Comparison of ENCODE assay signal across 11 mouse cellular contexts in the genomic region with DNA sequence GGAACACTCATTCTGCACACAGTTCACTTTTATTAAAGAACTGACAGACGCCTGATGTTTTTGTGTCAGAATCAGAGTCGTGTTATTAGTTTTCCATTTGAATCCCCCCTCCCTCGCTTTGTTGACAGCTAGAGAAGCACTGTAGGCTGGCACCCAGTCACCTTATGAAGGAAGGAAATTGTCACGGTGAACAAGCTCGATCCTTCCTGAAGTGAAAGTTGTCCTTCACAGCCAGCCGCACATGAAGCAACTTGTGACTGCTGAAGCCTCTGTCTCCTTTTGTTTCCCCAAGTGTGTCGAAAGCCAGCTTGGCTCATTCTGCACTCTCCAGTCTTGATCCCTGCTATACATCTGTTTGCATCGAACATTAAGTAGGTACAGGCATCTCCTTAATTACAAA.
A peak's percentile ranks its signal among the peaks of the same experiment; 100 is the strongest.
DNase-seq lines count a peak whose midpoint lies in the region; ATAC-seq lines count a peak whose summit lies in the region.
"Had no signal": no experiment of that assay in that cellular context is flagged by ENCODE, and none has a peak within 500 bp of the region (broad histone marks: within the 10 kb centered on the region; RNA-seq: fewer than 3 reads in every experiment).

No protein-coding gene starts in this region.

- H3K4me1 ChIP-seq in forebrain, embryonic 10.5 days, result peaks cover 24% of the 10 kb centered on the region
- 0 out of 2 replicates have a peak, but pooled peaks cover 4% of the 10 kb centered on the region for H3K4me1 ChIP-seq in forebrain, embryonic 11.5 days (replicated peaks; ENCODE audit: control insufficient read depth, insufficient read depth, low read length)
- H3K4me1 ChIP-seq in hindbrain, embryonic 13.5 days (replicated peaks), result peaks cover 38% of the 10 kb centered on the region
- H3K4me1 ChIP-seq in stomach, embryonic 14.5 days (ENCODE audit: control insufficient read depth, insufficient read depth, low read length), result peaks cover 20% of the 10 kb centered on the region

- no peak for ATAC-seq in forebrain, embryonic 11.5 days (replicated peaks; ENCODE audit: low FRiP score)
- ATAC-seq in hindbrain, embryonic 13.5 days (ENCODE audit: low FRiP score), result peak; percentile 15; the same call in 1 of the 2 replicates
- no peak for ATAC-seq in stomach, embryonic 14.5 days (ENCODE audit: insufficient number of reproducible peaks, insufficient read depth, low FRiP score, low read depth)
- ATAC-seq: Patski had no signal

- 77% methylated on average over 8 of the region's 8 CpGs for WGBS in forebrain, embryonic 10.5 days
- 59% methylated on average over 8 of the region's 8 CpGs for WGBS in forebrain, embryonic 11.5 days
- WGBS in hindbrain, embryonic 13.5 days, result 36% methylated on average over 8 of the region's 8 CpGs
- WGBS in stomach, embryonic 14.5 days, result 67% methylated on average over 8 of the region's 8 CpGs

- no peak overlapping the region for H3K4me2 ChIP-seq in forebrain, embryonic 11.5 days (ENCODE audit: low read depth, low read length, severe bottlenecking)
- 0 out of 2 replicates have a peak overlapping the region, but pooled peaks have one; percentile 1 for H3K4me2 ChIP-seq in hindbrain, embryonic 13.5 days
- no peak overlapping the region for H3K4me2 ChIP-seq in stomach, embryonic 14.5 days (replicated peaks; ENCODE audit: low read depth, low read length)

- no peak overlapping the region for H3K4me3 ChIP-seq in forebrain, embryonic 10.5 days
- no peak overlapping the region for H3K4me3 ChIP-seq in forebrain, embryonic 11.5 days (ENCODE audit: low read depth, low read length)
- no peak overlapping the region for H3K4me3 ChIP-seq in hindbrain, embryonic 13.5 days
- no peak overlapping the region for H3K4me3 ChIP-seq in stomach, embryonic 14.5 days (ENCODE audit: low read depth, low read length)

- no peaks in the 10 kb centered on the region for H3K27me3 ChIP-seq in forebrain, embryonic 10.5 days (ENCODE audit: poor library complexity, severe bottlenecking)
- no peaks in the 10 kb centered on the region for H3K27me3 ChIP-seq in forebrain, embryonic 11.5 days (ENCODE audit: control insufficient read depth, insufficient read depth, low read length)
- no peaks in the 10 kb centered on the region for H3K27me3 ChIP-seq in hindbrain, embryonic 13.5 days
- no peaks in the 10 kb centered on the region for H3K27me3 ChIP-seq in stomach, embryonic 14.5 days (ENCODE audit: control insufficient read depth, insufficient read depth, low read length)
- H3K27me3 ChIP-seq: Patski had no signal

- no peaks in the 10 kb centered on the region for H3K9me3 ChIP-seq in forebrain, embryonic 10.5 days
- H3K9me3 ChIP-seq in forebrain, embryonic 11.5 days (ENCODE audit: control insufficient read depth, low read length), result no peaks in the 10 kb centered on the region
- no peaks in the 10 kb centered on the region for H3K9me3 ChIP-seq in hindbrain, embryonic 13.5 days
- no peaks in the 10 kb centered on the region for H3K9me3 ChIP-seq in stomach, embryonic 14.5 days (ENCODE audit: control insufficient read depth, low read depth, low read length)

- no peaks in the 10 kb centered on the region; the same call in 1 of the 2 replicates for H3K36me3 ChIP-seq in forebrain, embryonic 10.5 days (replicated peaks)
- H3K36me3 ChIP-seq in forebrain, embryonic 11.5 days (ENCODE audit: control insufficient read depth, insufficient read depth, low read length), result no peaks in the 10 kb centered on the region
- peaks cover 3% of the 10 kb centered on the region; the same call in 1 of the 2 replicates for H3K36me3 ChIP-seq in hindbrain, embryonic 13.5 days
- no peaks in the 10 kb centered on the region for H3K36me3 ChIP-seq in stomach, embryonic 14.5 days (ENCODE audit: control insufficient read depth, insufficient read depth, low read length)

- H3K27ac ChIP-seq in forebrain, embryonic 10.5 days, result 0 out of 2 replicates have a peak overlapping the region, but pooled peaks have one; percentile 51
- H3K27ac ChIP-seq in forebrain, embryonic 11.5 days (ENCODE audit: low read depth, low read length), result no peak overlapping the region
- peak overlapping the region; percentile 87 for H3K27ac ChIP-seq in hindbrain, embryonic 13.5 days
- peak overlapping the region; percentile 52; the same call in 1 of the 2 replicates for H3K27ac ChIP-seq in stomach, embryonic 14.5 days (ENCODE audit: low read length)
- H3K27ac ChIP-seq: liver, embryonic 14.5 days had no signal

- no peak overlapping the region for H3K9ac ChIP-seq in forebrain, embryonic 11.5 days (ENCODE audit: low read length)
- H3K9ac ChIP-seq in hindbrain, embryonic 13.5 days, result no peak overlapping the region
- no peak overlapping the region for H3K9ac ChIP-seq in stomach, embryonic 14.5 days (replicated peaks; ENCODE audit: low read depth, low read length)
- H3K9ac ChIP-seq: liver, embryonic 14.5 days had no signal

- no peak for DNase-seq in forebrain, embryonic 10.5 days (ENCODE audit: extremely low spot score, low spot score)
- DNase-seq in forebrain, embryonic 11.5 days (ENCODE audit: low spot score), result no peak
- DNase-seq in lung, postnatal 14 days, result peak; percentile 17
- no peak for DNase-seq in lung, postnatal 36 days
- DNase-seq in testis, postnatal 10 days (ENCODE audit: low spot score), result no peak
- DNase-seq in gastrocnemius, adult 18-20 months (ENCODE audit: low spot score), result no peak
- DNase-seq: B cell, adult 2 months had no signal
